Mouse (Mus musculus) CH12.LX (cell line): ENCODE data around the gene Atl3. TPM values are rescaled to one million over a fixed set of nuclear protein-coding genes. Genes with fewer than 3 reads are reported as not detected.

Experiments
- DNase-seq: peaks from one replicate; pipeline ENCODE4 v3.0.0-alpha.2; 2013; ENCODE audit errors: extremely low read depth
- H3K27ac ChIP-seq: 2 replicates; pipeline ENCODE4 v1.5.1; 2012; ENCODE audit warnings: low read depth, mild to moderate bottlenecking, control low read depth, moderate library complexity; ENCODE audit not compliant: insufficient read depth
- H3K27me3 ChIP-seq: replicated peaks from 2 replicates; pipeline ENCODE3; 2012; ENCODE audit warnings: inconsistent platforms
- H3K36me3 ChIP-seq, 2 experiments: replicated peaks in 1 of 2; 2 replicates each; pipeline versions ENCODE3 to v1.6.1; 2012; ENCODE audit warnings: inconsistent platforms in 1 of 2, low read length in 1 of 2, mild to moderate bottlenecking in 1 of 2, mixed read lengths in 1 of 2, moderate library complexity in 1 of 2; ENCODE audit not compliant: control insufficient read depth in 1 of 2, insufficient read depth in 1 of 2
- H3K4me1 ChIP-seq, 2 experiments: 2 replicates each; pipeline ENCODE4 v1.6.1; 2012; ENCODE audit warnings: inconsistent platforms in 1 of 2, moderate library complexity in 1 of 2; ENCODE audit not compliant: insufficient read depth in 2 of 2, control insufficient read depth in 1 of 2
- H3K4me2 ChIP-seq: 2 replicates; pipeline ENCODE4 v1.6.1; 2012; ENCODE audit warnings: low read depth, mild to moderate bottlenecking, control low read depth; ENCODE audit not compliant: poor library complexity, insufficient read depth, severe bottlenecking
- H3K4me3 ChIP-seq, 3 experiments: fragments of 150-350 bp in 1 of 3; sonication (generic) in 1 of 3; replicated peaks in 1 of 3; 2 replicates each; pipeline versions ENCODE3 to v1.5.1; 2011 to 2012; ENCODE audit warnings: low read depth in 2 of 3, low read length in 2 of 3, mild to moderate bottlenecking in 2 of 3, moderate library complexity in 2 of 3, control low read depth in 1 of 3, improper control_type of control experiment in 1 of 3, inconsistent platforms in 1 of 3, mixed read lengths in 1 of 3; ENCODE audit not compliant: poor library complexity in 1 of 3
- H3K79me2 ChIP-seq: replicated peaks from 2 replicates; pipeline ENCODE4 v1.6.1; 2012; ENCODE audit warnings: mild to moderate bottlenecking, moderate library complexity; ENCODE audit not compliant: control insufficient read depth, poor library complexity, insufficient read depth, severe bottlenecking; ENCODE audit errors: extremely low read depth
- H3K9ac ChIP-seq: 2 replicates; pipeline ENCODE4 v1.6.1; 2012; ENCODE audit warnings: low read depth, mild to moderate bottlenecking, control low read depth, moderate library complexity; ENCODE audit not compliant: insufficient read depth
- H3K9me3 ChIP-seq: replicated peaks from 2 replicates; pipeline ENCODE3; 2012; ENCODE audit warnings: low read length, inconsistent platforms, mixed read lengths
- BHLHE40 ChIP-seq: IDR thresholded peaks from 2 replicates; pipeline ENCODE4 v1.6.1; 2011; ENCODE audit warnings: mild to moderate bottlenecking, low read depth, low read length, improper control_type of control experiment
- CHD2 ChIP-seq: IDR thresholded peaks from 2 replicates; pipeline ENCODE4 v1.6.1; 2011; ENCODE audit warnings: low read length, improper control_type of control experiment
- CTCF ChIP-seq, 2 experiments: IDR thresholded peaks in 1 of 2; conservative IDR thresholded peaks in 1 of 2; 2 replicates each; pipeline ENCODE4 v1.5.1; 2011 to 2012; ENCODE audit warnings: low read depth in 2 of 2, low read length in 2 of 2, improper control_type of control experiment in 1 of 2, inconsistent platforms in 1 of 2, mild to moderate bottlenecking in 1 of 2, moderate library complexity in 1 of 2
- GABPA ChIP-seq: IDR thresholded peaks from 2 replicates; pipeline ENCODE4 v1.6.1; 2012; ENCODE audit warnings: low read depth, low read length, improper control_type of control experiment, inconsistent platforms; ENCODE audit not compliant: insufficient replicate concordance
- JUN ChIP-seq: IDR thresholded peaks from 2 replicates; pipeline ENCODE4 v1.6.1; 2011; ENCODE audit warnings: low read depth, mild to moderate bottlenecking, low read length, improper control_type of control experiment, moderate library complexity; ENCODE audit not compliant: insufficient read depth
- MAZ ChIP-seq: IDR thresholded peaks from 2 replicates; pipeline ENCODE4 v1.6.1; 2012; ENCODE audit warnings: low read depth, mild to moderate bottlenecking, inconsistent platforms, low read length, improper control_type of control experiment, moderate library complexity
- POLR2A ChIP-seq: IDR thresholded peaks from 2 replicates; pipeline ENCODE4 v1.6.1; 2011; ENCODE audit warnings: low read depth, mild to moderate bottlenecking, improper control_type of control experiment, low read length
- POLR2AphosphoS2 ChIP-seq: IDR thresholded peaks from 2 replicates; pipeline ENCODE4 v1.6.1; 2011; ENCODE audit warnings: low read depth, low read length, improper control_type of control experiment
- RAD21 ChIP-seq: IDR thresholded peaks from 2 replicates; pipeline ENCODE4 v1.6.1; 2011; ENCODE audit warnings: low read depth, mild to moderate bottlenecking, low read length, improper control_type of control experiment, moderate library complexity
- RCOR1 ChIP-seq: conservative IDR thresholded peaks from 2 replicates; pipeline ENCODE4 v1.6.1; 2012; ENCODE audit warnings: low read depth, mild to moderate bottlenecking, inconsistent platforms, low read length, improper control_type of control experiment
- SIN3A ChIP-seq: IDR thresholded peaks from 2 replicates; pipeline ENCODE4 v1.6.1; 2012; ENCODE audit warnings: low read length, improper control_type of control experiment, inconsistent platforms
- SMC3 ChIP-seq: IDR thresholded peaks from 2 replicates; pipeline ENCODE4 v1.6.1; 2011; ENCODE audit warnings: low read depth, low read length, improper control_type of control experiment
- TBP ChIP-seq: conservative IDR thresholded peaks from 2 replicates; pipeline ENCODE4 v1.6.1; 2011; ENCODE audit warnings: low read depth, low read length, improper control_type of control experiment
- USF1 ChIP-seq: IDR thresholded peaks from 2 replicates; pipeline ENCODE4 v1.6.1; 2014; ENCODE audit warnings: low read depth, mild to moderate bottlenecking, inconsistent platforms, low read length, improper control_type of control experiment
- dilution Hi-C: fragments of 300-500 bp; cut with MboI; formaldehyde crosslinking; loops from 2 replicates; pipeline ENCODE4 v1.14.3; 2020; ENCODE audit warnings: low sequenced_read_pairs; ENCODE audit not compliant: extremely low pct_unique_long_range_greater_than_20kb, extremely low pct_ligation_motif_present
- in situ Hi-C: fragments of 300-500 bp; cut with MboI; formaldehyde crosslinking; loops from 3 replicates; pipeline ENCODE4 v1.14.3; 2019; ENCODE audit warnings: low sequenced_read_pairs, low pct_ligation_motif_present, low pct_unique_long_range_greater_than_20kb, mixed read lengths
- polyA plus RNA-seq: library from polyadenylated mRNA; unstranded; fragments of >175 nt; gene quantifications from 2 replicates; pipeline ENCODE4 v1.2.1, GENCODE M21; 2012; ENCODE audit warnings: low read depth; ENCODE audit not compliant: insufficient read length
- total RNA-seq, 2 experiments: library from RNA; depleted of rRNA; stranded (reverse); fragments of 300-350 nt in 1 of 2; fragments of >200 nt in 1 of 2; gene quantifications; 2 replicates each; pipeline ENCODE4 v1.2.3; 2012 to 2014

Atl3 gene
- total and polyA plus RNA-seq, 3 experiments = 9.2 to 17.5 (median 14.3) TPM

DNA sequence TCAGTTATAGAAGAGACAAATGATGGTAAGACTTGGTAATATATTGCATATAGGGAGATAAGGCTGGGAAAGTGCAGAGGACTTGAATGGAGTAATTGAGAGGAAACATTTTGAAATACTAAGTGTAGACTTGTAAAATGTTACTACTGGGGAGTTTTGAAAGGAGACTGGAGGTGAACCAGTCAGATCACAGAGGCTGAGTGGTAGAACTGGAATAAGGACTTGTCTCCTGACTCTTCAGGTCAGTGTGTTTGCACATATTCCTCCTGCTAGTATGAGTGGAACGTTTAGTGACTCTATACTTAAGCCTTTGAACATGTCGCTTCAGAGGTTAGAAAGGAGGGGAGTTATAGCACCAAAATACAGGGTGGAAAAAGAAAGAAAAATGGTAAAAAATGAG is 8.6 kb downstream of the Atl3 start:
- H3K36me3 ChIP-seq = peaks cover 0 to 1% of the 10 kb centered on the region in 2 experiments
- peaks cover 0 to 1% of the 10 kb centered on the region in 2 experiments; a peak in 1 of 4 replicates for H3K4me1 ChIP-seq
- no peak overlapping the region for H3K4me3 ChIP-seq
- no peak for DNase-seq
- no peak overlapping the region for H3K9ac ChIP-seq
- peaks cover 5% of the 10 kb centered on the region for H3K79me2 ChIP-seq
- no peak for TF ChIP-seq RAD21
- TF ChIP-seq CHD2 = no peak
- TF ChIP-seq SIN3A = no peak
- no peak for TF ChIP-seq BHLHE40
- TF ChIP-seq RCOR1 = no peak
- TF ChIP-seq POLR2AphosphoS2 = no peak
- TF ChIP-seq USF1 = no peak
- TF ChIP-seq GABPA = no peak
- in situ Hi-C loops (no loop called here), dilution Hi-C loops (no loop called here)
- H3K27me3 ChIP-seq = no peaks in the 10 kb centered on the region
- H3K9me3 ChIP-seq = no peaks in the 10 kb centered on the region
- no peak overlapping the region for H3K27ac ChIP-seq
- H3K4me2 ChIP-seq = no peak overlapping the region

DNA sequence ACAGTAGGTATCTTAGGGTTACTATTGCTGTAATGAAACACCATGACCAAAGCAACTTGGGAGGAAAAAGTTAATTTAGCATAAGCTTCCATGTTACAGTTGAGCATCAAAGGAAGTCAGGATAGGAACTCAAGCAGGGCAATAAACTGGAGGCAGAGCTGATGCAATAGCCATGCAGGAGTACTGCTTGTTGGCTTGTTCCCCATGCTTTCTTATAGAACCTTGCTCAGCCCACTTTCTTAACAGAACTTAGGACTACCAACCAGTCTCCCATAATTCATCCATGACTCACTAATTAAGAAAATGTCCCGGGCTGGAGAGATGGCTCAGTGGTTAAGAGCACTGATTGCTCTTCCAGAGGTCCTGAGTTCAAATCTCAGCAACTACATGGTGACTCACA is 12.5 kb downstream of the Atl3 start:
- H3K36me3 ChIP-seq = peaks cover 5 to 17% of the 10 kb centered on the region in 2 experiments
- dilution Hi-C loops = no loop called here
- TF ChIP-seq RAD21 = no peak
- TF ChIP-seq POLR2A = no peak
- no peak for TF ChIP-seq SIN3A
- no peak for TF ChIP-seq JUN
- no peak for TF ChIP-seq MAZ
- no peak for TF ChIP-seq GABPA
- TF ChIP-seq TBP = no peak
- no peaks in the 10 kb centered on the region for H3K4me1 ChIP-seq
- no peak overlapping the region for H3K27ac ChIP-seq
- H3K4me2 ChIP-seq = no peak overlapping the region
- in situ Hi-C loops = no loop called here
- H3K9ac ChIP-seq = no peak overlapping the region
- no peak overlapping the region for H3K4me3 ChIP-seq
- H3K27me3 ChIP-seq = no peaks in the 10 kb centered on the region
- H3K79me2 ChIP-seq = no peaks in the 10 kb centered on the region; the same call in 1 of the 2 replicates
- H3K9me3 ChIP-seq = no peaks in the 10 kb centered on the region
- no peak for DNase-seq

DNA sequence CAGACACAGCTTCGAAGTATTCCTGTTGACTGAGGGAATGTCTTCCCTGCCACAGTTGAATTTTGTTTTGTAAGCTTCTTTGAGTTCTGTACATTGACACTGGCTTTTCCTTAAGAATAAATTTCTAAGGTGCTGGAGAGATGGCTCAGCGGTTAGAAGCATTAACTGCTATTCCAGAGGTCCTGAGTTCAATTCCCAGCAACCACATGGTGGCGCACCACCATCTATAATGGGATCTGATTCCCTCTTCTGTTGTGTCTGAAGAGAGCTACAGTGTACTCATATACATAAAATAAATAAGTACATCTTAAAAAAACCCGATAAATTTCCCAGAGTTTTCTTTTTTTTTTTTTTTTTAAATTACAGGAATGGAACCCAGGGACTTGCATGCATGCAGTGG is 14.2 kb downstream of the Atl3 start:
- Histone ChIP-seq H3K27ac (no peak overlapping the region), H3K27me3 (no peaks in the 10 kb centered on the region), H3K4me1 (peaks cover 0 to 1% of the 10 kb centered on the region in 2 experiments; a peak in 1 of 4 replicates), H3K9me3 (no peaks in the 10 kb centered on the region)
- no peak for DNase-seq
- dilution Hi-C loops = no loop called here
- TF ChIP-seq SMC3 = peak; percentile 12; the same call in 1 of the 2 replicates
- TF ChIP-seq USF1 = no peak
- peak in 1 of 2 experiments; percentile 54; a peak in 2 of 4 replicates for TF ChIP-seq CTCF (conservative IDR thresholded peaks at IDR 0.05 in 1 of 2, IDR thresholded peaks at IDR 0.05 in 1 of 2; ENCODE audit: low read depth in 2 of 2, low read length in 2 of 2)
- TF ChIP-seq, all 38 proteins: peak for 2
- Histone ChIP-seq H3K4me2 (no peak overlapping the region), H3K79me2 (no peaks in the 10 kb centered on the region; the same call in 1 of the 2 replicates), H3K36me3 (peaks cover 6 to 28% of the 10 kb centered on the region in 2 experiments), H3K9ac (no peak overlapping the region), H3K4me3 (no peak overlapping the region)
- in situ Hi-C loops = no loop called here
